Mouse (Mus musculus) intestine, embryonic 14.5 days (tissue): ENCODE measurements around the gene Sap18. TPM values are rescaled to one million over a fixed set of nuclear protein-coding genes. Genes with fewer than 3 reads are reported as not detected.
"Not testable (repeated sequence)": the region's sequence is repeated elsewhere in the genome, so short reads cannot be mapped to it uniquely, and the experiment has no call there.

Experiments used
- ATAC-seq: fragments of 200-750 bp; cut with Nextera tagmentation; replicated peaks from 2 replicates; pipeline ENCODE4 v1.8.0; 2017; ENCODE audit warnings: low read depth, moderate number of reproducible peaks, moderate TSS enrichment, moderate library complexity; ENCODE audit not compliant: low FRiP score, low TSS enrichment
- DNase-seq: peaks from one replicate; pipeline ENCODE4 v3.0.0-alpha.2; 2018; ENCODE audit warnings: low spot score
- H3K27ac ChIP-seq: fragments of 300-500 bp; sonication (generic); 2 replicates; pipeline ENCODE4 v1.5.1; 2014; ENCODE audit warnings: low read depth, mild to moderate bottlenecking, control low read depth
- H3K27me3 ChIP-seq: fragments of 300-500 bp; sonication (generic); replicated peaks from 2 replicates; pipeline ENCODE4 v1.6.1; 2014; ENCODE audit warnings: low read length, control low read depth; ENCODE audit not compliant: control insufficient read depth, insufficient read depth
- H3K36me3 ChIP-seq: fragments of 300-500 bp; sonication (generic); 2 replicates; pipeline ENCODE4 v1.6.1; 2014; ENCODE audit warnings: low read length, control low read depth; ENCODE audit not compliant: control insufficient read depth, insufficient read depth
- H3K4me1 ChIP-seq: fragments of 300-500 bp; sonication (generic); replicated peaks from 2 replicates; pipeline ENCODE4 v1.6.1; 2014; ENCODE audit warnings: low read length, control low read depth, mixed read lengths; ENCODE audit not compliant: control insufficient read depth, insufficient read depth
- H3K4me2 ChIP-seq: fragments of 300-500 bp; sonication (generic); 2 replicates; pipeline ENCODE4 v1.6.1; 2014; ENCODE audit warnings: low read length
- H3K4me3 ChIP-seq: fragments of 300-500 bp; sonication (generic); 2 replicates; pipeline ENCODE4 v1.5.1; 2014; ENCODE audit warnings: low read depth, low read length, control low read depth, mixed read lengths
- H3K9ac ChIP-seq: fragments of 300-500 bp; sonication (generic); 2 replicates; pipeline ENCODE4 v1.6.1; 2014; ENCODE audit warnings: mild to moderate bottlenecking, low read length
- H3K9me3 ChIP-seq: fragments of 300-500 bp; sonication (generic); 2 replicates; pipeline ENCODE4 v1.6.1; 2016; ENCODE audit warnings: low read length, control low read depth; ENCODE audit not compliant: control insufficient read depth
- WGBS: fragments of 180-500 bp; shearing (Covaris S2); extraction: QIAGEN DNeasy Blood & Tissue Kit; methylation state at CpG from one replicate; pipeline ENCODE4 v1.1.7; 2014; 5-methylcytosine and 5-hydroxymethylcytosine counted together
- polyA plus RNA-seq: library from polyadenylated mRNA; unstranded; fragments of >200 nt; fragmentation: Nextera tagmentation; extraction: Ambion mirVana; gene quantifications from 2 replicates; pipeline ENCODE4 v1.2.1, GENCODE M21; 2014

Gene Sap18
- 18.2 and 31.9 TPM in 2 replicates for polyA plus RNA-seq

- Histone ChIP-seq H3K9ac (peak within 1 kb of the TSS; percentile 70), H3K4me1 (peaks cover 9% of the 10 kb centered on the region; the same call in 1 of the 2 replicates), H3K27ac (peak within 1 kb of the TSS; percentile 67), H3K36me3 (peaks cover 32% of the 10 kb centered on the region), H3K9me3 (no peaks in the 10 kb centered on the region), H3K4me2 (peak within 1 kb of the TSS; percentile 77), H3K27me3 (no peaks in the 10 kb centered on the region), H3K4me3 (peak within 1 kb of the TSS; percentile 66)
- peak; percentile 97 for ATAC-seq
- peak; percentile 94 for DNase-seq
- under 1% methylated on average over 98 of the region's 99 CpGs for WGBS
Observed at GRCm38 (mm10) chr14:57797991-57798931, at the start of gene Sap18. Gene Sap18, plus strand, starts transcription at chr14:57798180.

GRCm38 (mm10) chr14:57749501-57749900 is 48.5 kb upstream of the Sap18 start:
- Histone ChIP-seq H3K36me3 (no peaks in the 10 kb centered on the region), H3K27ac (no peak overlapping the region), H3K27me3 (no peaks in the 10 kb centered on the region), H3K9ac (no peak overlapping the region), H3K9me3 (no peaks in the 10 kb centered on the region), H3K4me2 (no peak overlapping the region), H3K4me1 (no peaks in the 10 kb centered on the region; the same call in 1 of the 2 replicates), H3K4me3 (no peak overlapping the region)
- WGBS = 67% methylated on average over 2 of the region's 2 CpGs
- DNase-seq = no peak
- ATAC-seq = no peak

GRCm38 (mm10) chr14:57751006-57751405 is 47.0 kb upstream of the Sap18 start:
- not testable (repeated sequence) for H3K27me3 ChIP-seq, H3K27ac ChIP-seq, DNase-seq, H3K4me2 ChIP-seq, H3K4me1 ChIP-seq, H3K4me3 ChIP-seq, H3K36me3 ChIP-seq, H3K9ac ChIP-seq, H3K9me3 ChIP-seq, ATAC-seq

- no peak overlapping the region for H3K9ac ChIP-seq
- ATAC-seq (0 out of 2 replicates have a peak, but pooled peaks have one; percentile 53), DNase-seq (peak; percentile 60)
Observed at GRCm38 (mm10) chr14:57753351-57753992, 44.5 kb upstream of the Sap18 start.

GRCm38 (mm10) chr14:57755661-57756060 is 42.3 kb upstream of the Sap18 start:
- ATAC-seq (no peak), DNase-seq (no peak)
- no peak overlapping the region for H3K4me3 ChIP-seq
- no peak overlapping the region for H3K4me2 ChIP-seq
- H3K9ac ChIP-seq = no peak overlapping the region
- H3K36me3 ChIP-seq = no peaks in the 10 kb centered on the region
- no peaks in the 10 kb centered on the region for H3K9me3 ChIP-seq
- no peak overlapping the region for H3K27ac ChIP-seq
- no peaks in the 10 kb centered on the region for H3K4me1 ChIP-seq
- WGBS = 87% methylated on average over 2 of the region's 2 CpGs
- no peaks in the 10 kb centered on the region for H3K27me3 ChIP-seq

More at GRCm38 (mm10) chr14:57753351-57753992, 44.5 kb upstream of the Sap18 start:
- H3K27me3 ChIP-seq = no peaks in the 10 kb centered on the region
- H3K4me1 ChIP-seq = no peaks in the 10 kb centered on the region
- no peaks in the 10 kb centered on the region for H3K9me3 ChIP-seq
- H3K36me3 ChIP-seq = no peaks in the 10 kb centered on the region
- no peak overlapping the region for H3K4me2 ChIP-seq
- H3K4me3 ChIP-seq = no peak overlapping the region
- peak overlapping the region; percentile 81 for H3K27ac ChIP-seq
- WGBS = 16% methylated on average over 9 of the region's 9 CpGs

GRCm38 (mm10) chr14:57756094-57756493 is 41.9 kb upstream of the Sap18 start:
- H3K4me3 ChIP-seq = no peak overlapping the region
- no peaks in the 10 kb centered on the region for H3K4me1 ChIP-seq
- H3K27me3 ChIP-seq = no peaks in the 10 kb centered on the region
- no peak overlapping the region for H3K9ac ChIP-seq
- H3K36me3 ChIP-seq = no peaks in the 10 kb centered on the region
- DNase-seq = no peak
- no peaks in the 10 kb centered on the region for H3K9me3 ChIP-seq
- ATAC-seq = no peak
- 82% methylated on average over 4 of the region's 4 CpGs for WGBS
- H3K27ac ChIP-seq = no peak overlapping the region
- no peak overlapping the region for H3K4me2 ChIP-seq

GRCm38 (mm10) chr14:57758237-57758636 is 39.7 kb upstream of the Sap18 start, which contains the start of gene Lats2:
Gene Lats2, minus strand, starts transcription at chr14:57758388.
- Histone ChIP-seq H3K4me2 (no peak within 1 kb of the TSS), H3K9ac (no peak within 1 kb of the TSS), H3K9me3 (no peaks in the 10 kb centered on the region), H3K4me1 (no peaks in the 10 kb centered on the region), H3K4me3 (no peak within 1 kb of the TSS), H3K36me3 (no peaks in the 10 kb centered on the region), H3K27ac (no peak within 1 kb of the TSS), H3K27me3 (no peaks in the 10 kb centered on the region)
- ATAC-seq (no peak), DNase-seq (no peak)
- WGBS = 78% methylated on average over 4 of the region's 4 CpGs

GRCm38 (mm10) chr14:57760447-57761412 is 37.2 kb upstream of the Sap18 start:
- no peak overlapping the region for H3K4me3 ChIP-seq
- no peak overlapping the region for H3K4me2 ChIP-seq
- no peaks in the 10 kb centered on the region for H3K36me3 ChIP-seq
- H3K4me1 ChIP-seq = no peaks in the 10 kb centered on the region
- no peak overlapping the region for H3K9ac ChIP-seq
- H3K27me3 ChIP-seq = no peaks in the 10 kb centered on the region
- H3K9me3 ChIP-seq = no peaks in the 10 kb centered on the region
- DNase-seq (no peak), ATAC-seq (no peak)
- WGBS = 67% methylated on average over 10 of the region's 10 CpGs
- no peak overlapping the region for H3K27ac ChIP-seq
